Mouse (Mus musculus): ENCODE results near the gene Mtch1. TPM values are rescaled to one million over a fixed set of nuclear protein-coding genes. Genes with fewer than 3 reads are reported as not detected.
A peak's percentile ranks its signal among the peaks of the same experiment; 100 is the strongest.

The Mtch1 gene
- total RNA-seq, 2 experiments from 2014 or later, result 486 to 490 TPM

GRCm38 (mm10) chr17:29341591-29342003 is 6.1 kb downstream of the Mtch1 start:
- intact Hi-C loops (cut with DNase I), result no loop called here
- DNase-seq (ENCODE audit: low spot score in 2 of 2), result peak in 1 of 2 experiments; percentile 42

- intact Hi-C loops (cut with DNase I), result no loop called here
- DNase-seq (ENCODE audit: low spot score in 2 of 2), result no peak
Measured at GRCm38 (mm10) chr17:29340406-29341261, 7.1 kb downstream of the Mtch1 start.

DNA sequence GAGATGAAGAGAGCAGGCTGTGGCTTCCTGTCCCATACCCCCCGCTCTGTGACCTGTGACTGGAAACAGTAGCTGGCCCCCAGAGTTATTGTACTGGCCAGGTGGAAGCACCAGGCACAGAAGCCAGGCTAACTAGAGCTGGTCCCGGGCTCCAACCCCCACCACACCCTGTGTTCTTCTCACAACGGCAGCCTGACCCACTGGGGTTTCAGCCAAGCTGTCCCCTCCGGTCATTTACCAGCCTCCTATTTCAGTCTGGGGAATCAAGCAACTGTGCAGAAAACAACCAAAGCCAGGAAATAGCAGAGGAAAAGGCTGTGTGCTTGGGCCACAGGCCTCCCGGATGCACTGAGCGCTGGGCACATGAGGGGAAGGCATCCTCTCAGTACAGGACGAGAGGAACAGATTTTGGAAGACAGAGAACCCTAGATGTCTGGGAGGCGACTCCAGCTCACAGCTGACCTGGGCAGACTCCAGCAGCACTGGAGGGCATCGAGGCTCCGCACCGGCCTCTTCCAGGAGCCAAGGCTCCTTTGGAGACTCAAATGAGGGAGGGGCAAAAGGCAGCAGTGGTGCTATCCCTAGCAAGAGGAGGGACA is 8.5 kb downstream of the Mtch1 start:
- no peak for DNase-seq (ENCODE audit: low spot score in 2 of 2)
- intact Hi-C loops (cut with DNase I), result no loop called here

GRCm38 (mm10) chr17:29337979-29338823 is 9.5 kb downstream of the Mtch1 start:
- no peak for DNase-seq (ENCODE audit: low spot score in 2 of 2)
- intact Hi-C loops (cut with DNase I), result no loop called here

DNA sequence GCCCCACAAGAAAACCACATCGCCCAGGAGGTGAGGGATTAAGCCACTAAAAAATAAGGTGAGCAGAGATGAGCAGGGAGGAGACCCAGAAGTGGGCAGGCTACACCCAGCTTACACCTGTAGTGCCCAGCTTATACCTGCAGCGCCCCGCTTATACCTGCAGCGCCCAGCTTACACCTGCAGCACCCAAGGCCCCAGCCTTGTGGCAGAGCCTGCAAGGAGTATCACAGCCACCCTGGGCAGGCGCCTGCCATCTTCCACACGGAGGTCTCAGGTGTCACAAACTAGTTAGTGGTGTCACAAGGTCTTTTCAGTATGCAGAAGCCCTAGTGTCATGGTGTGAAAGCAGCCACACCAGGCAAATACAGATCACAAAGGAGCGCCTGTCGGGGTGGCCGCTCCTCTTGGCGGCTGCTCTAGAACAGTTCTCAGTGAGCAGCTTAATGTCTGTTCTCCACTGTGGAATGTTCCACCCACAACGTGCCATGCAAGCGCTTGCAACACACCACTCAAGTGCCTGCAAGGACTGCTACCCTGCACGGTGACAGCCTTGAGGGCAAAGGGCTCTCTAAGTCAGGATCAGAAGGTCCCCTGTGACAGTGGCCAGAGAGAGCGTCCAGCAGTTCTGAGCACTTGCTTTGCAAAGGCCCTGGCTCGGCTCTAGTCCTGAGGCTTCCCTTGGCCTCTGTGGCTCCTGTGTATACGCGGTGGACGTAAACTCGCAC is 11.3 kb downstream of the Mtch1 start:
- no peak for DNase-seq (ENCODE audit: low spot score in 2 of 2)
- intact Hi-C loops (cut with DNase I), result no loop called here

DNA sequence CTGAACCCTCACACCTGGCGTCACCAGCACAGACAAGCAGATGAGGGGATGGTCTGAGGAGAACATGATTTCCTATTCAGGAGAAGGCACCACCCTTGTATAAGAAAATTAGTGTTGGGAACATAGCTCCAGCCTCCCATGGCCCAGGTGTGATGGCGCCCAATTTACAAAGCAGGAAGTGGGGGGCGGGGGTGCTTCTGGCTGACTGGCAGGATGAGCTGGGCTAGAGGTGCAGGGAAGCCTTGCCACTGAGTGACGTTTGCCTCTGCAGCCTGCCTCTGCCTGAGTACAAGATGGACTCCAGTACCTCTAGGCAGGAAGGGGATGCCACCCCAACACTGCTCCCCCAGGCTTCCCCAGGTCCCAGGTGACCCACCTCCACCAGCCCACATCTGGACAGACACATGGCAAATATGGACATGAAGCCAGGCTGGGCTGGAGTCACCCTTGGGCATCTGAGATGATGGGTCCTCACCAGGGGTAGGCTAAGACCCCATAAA is 15.5 kb downstream of the Mtch1 start:
- intact Hi-C loops (cut with DNase I), result no loop called here
- DNase-seq (ENCODE audit: low spot score in 2 of 2), result no peak

DNA sequence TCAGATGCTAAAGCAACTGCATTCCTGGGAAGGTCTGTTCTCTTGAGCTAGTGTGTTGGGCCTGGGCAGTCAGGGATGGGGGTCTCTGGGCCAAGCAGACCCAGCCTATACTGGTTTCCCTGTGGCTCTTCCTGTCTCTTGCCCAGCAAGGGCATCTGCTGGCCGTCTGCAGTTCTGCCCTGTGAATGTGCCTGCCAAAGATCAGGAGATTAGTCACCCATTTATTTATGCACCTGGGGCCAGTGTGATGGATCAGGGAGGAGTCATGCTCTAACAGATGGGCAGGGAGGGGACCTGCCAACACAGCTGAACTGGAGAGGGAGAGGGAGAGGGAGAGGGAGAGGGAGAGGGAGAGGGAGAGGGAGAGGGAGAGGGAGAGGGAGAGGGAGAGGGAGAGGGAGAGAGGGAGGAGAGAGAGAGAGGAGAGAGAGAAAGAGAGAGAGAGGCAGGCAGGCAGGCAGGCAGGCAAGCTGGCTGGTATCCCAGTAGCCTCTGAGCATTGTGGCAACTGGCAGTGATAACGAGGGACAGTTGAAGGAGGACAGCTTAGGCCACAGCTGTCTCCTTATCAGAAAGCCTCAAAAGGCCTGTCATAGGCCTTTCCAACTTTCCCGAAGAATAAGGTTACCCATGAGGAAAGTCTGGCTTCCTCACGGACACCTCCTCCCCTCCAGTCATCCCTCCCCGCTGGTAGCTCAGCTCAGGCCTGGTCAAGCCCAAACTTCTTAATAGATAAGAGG is 16.9 kb downstream of the Mtch1 start:
- intact Hi-C loops (cut with DNase I), result no loop called here

GRCm38 (mm10) chr17:29330221-29330620 is 17.5 kb downstream of the Mtch1 start:
- intact Hi-C loops (cut with DNase I), result no loop called here
- DNase-seq (ENCODE audit: low spot score in 2 of 2), result no peak

More for the DNA sequence above, 16.9 kb downstream of the Mtch1 start:
- no peak for DNase-seq (ENCODE audit: low spot score in 2 of 2)

- DNase-seq (ENCODE audit: low spot score in 2 of 2), result no peak
- intact Hi-C loops (cut with DNase I), result no loop called here
Measured at GRCm38 (mm10) chr17:29327691-29328090, 20.0 kb downstream of the Mtch1 start.

DNA sequence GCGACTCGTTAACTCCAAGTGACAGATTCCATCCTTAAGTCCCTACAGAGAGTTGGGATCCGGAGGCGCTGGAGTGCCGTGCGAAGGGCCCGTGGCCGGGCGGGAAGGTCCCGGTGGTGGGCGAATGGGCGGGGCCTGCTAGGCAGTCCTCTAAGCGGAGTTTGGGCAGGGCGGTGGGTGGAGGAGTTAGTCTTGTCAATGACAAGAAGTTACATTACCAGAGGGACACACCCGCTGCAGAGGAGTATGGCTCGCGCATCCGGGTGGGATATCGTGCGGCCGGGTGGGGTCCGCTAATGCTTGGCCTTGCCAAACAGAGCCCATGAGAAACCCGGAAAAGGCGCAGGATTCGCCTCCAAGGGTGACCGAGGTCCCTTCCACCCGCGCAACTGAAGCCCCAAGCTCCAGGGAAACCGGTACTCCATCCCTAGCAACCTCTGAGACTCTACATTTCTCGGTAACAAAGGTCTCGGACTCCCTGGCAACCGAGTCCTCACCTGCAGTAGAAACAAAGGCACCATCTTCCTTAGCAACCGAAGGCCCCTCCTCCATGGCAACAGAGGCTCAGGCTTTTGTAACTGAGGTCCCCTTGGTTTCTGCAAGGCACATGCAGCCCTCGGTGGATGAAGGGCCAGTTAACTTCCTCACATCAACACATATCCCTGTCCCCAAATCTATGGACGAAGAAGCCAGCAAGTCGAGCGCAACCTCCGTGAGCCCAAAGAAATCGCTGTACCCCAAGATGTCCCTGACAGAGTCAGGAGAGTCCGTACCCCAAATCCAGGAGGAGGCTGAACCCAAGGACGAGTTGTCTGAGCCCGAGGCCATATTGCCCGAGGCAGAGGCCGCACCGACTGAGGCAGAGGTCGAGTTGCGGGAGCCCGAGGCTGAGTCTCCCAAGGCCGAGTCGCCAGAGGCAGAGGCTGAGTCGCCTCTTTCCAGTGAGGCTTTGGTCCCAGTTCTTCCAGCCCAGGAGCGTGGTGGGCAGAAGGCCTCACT is 20.9 kb downstream of the Mtch1 start:
- intact Hi-C loops (cut with DNase I), result no loop called here
- peak in 1 of 2 experiments; percentile 43 for DNase-seq (ENCODE audit: low spot score in 2 of 2)

DNA sequence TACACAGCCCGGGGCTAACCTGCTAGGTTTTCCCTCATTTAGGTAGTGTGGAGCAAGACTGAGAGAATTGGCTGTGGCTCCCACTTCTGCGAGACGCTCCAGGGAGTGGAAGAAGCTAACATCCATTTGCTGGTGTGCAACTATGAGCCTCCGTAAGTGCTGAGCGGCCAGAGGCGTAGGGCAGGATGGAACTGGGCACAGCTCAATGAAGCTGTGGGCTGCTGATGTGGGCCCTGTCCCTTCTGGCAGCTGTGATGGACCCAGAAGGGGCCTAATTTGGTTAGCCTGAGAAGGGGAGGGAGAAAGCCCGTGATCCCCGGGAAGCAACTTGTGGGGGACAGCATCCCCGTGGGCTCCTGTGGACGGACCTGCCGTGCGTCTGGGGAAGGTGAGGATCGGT is 21.9 kb downstream of the Mtch1 start:
- DNase-seq (ENCODE audit: low spot score in 2 of 2), result no peak
- intact Hi-C loops (cut with DNase I), result no loop called here

DNA sequence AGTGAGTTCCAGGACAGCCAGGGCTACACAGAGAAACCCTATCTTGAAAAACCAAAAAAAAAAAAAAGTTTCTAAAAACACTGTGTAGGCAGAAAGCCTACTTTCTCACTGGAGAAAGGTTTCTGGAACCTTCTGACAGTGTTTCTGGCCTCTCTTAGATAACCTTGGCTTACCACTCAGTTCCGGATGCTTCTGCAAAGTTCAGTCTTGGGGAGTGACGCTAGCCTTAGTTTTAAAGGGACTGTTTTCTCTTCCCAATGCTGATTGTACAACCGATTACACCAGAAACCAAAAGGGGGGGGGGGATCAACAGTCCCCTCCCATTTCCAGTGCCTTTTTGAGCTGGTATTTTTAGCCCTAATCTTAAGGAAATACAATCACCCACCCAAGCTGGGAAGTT is 24.1 kb downstream of the Mtch1 start:
- DNase-seq (ENCODE audit: low spot score in 2 of 2), result no peak
- intact Hi-C loops (cut with DNase I), result no loop called here

GRCm38 (mm10) chr17:29322603-29322962 is 25.2 kb downstream of the Mtch1 start:
- no peak for DNase-seq (ENCODE audit: low spot score in 2 of 2)
- intact Hi-C loops (cut with DNase I), result no loop called here

GRCm38 (mm10) chr17:29321765-29322602 is 25.8 kb downstream of the Mtch1 start:
- no peak for DNase-seq (ENCODE audit: low spot score in 2 of 2)
- intact Hi-C loops (cut with DNase I), result no loop called here

GRCm38 (mm10) chr17:29319881-29320639 is 27.7 kb downstream of the Mtch1 start:
- DNase-seq (ENCODE audit: low spot score in 2 of 2), result no peak
- intact Hi-C loops (cut with DNase I), result no loop called here

- DNase-seq (ENCODE audit: low spot score in 2 of 2), result no peak
- intact Hi-C loops (cut with DNase I), result no loop called here
Measured at GRCm38 (mm10) chr17:29319476-29319875, 28.3 kb downstream of the Mtch1 start.
